Mouse (Mus musculus): ENCODE data around the gene Ndrg4. TPM values are rescaled to one million over a fixed set of nuclear protein-coding genes. Genes with fewer than 3 reads are reported as not detected.

Ndrg4 gene
- polyA plus RNA-seq, 1 experiment = 9.9 TPM

DNA sequence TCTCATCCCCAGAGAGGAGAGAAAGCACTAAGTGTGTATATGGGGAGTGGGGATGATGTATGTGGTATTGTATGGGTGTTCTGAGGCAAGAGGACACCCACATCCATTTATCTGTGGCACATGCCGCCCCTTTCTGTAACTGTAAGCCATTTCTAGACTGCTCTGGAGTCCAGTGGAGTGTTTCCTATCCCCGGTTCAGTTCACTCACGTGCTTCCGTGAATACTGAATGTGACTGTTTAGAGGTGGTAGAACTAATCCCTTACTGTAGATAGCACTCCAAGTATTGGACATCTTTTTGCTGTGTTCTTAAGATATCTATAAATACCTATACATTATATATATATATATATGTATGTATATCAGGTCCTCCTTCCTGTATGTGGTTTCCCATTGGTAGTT lies 37.6 kb downstream of the Ndrg4 start:
- DNase-seq (ENCODE audit: low read depth, low spot score) = no peak
- WGBS = 97% methylated on average over 4 of the region's 4 CpGs

DNA sequence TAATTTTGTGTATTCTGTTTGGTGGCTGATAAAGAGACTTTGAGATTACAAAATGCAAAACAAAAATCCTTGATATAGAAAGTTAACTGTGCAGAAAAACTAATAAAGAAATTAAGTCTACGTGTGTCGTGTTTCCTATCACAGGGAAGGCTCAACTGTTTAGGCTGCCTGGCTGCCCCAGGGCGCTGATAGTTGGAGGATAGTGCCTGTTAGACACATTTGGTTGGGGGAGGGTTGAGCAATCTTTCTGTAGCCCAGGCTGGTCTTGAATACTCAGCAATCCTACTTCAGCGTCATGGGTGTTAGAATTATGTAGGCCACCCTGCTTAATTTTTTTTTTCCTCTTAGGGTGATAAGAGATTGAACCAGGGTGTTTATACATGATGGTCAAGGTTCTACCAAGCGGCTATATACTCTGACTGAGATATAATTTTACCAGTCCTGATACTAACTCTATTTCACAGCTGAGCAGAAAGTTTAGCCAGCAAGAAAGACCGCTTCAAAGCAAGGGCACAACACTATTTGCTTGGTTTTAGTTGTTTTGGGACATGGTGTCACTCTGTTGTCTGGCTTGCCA lies 38.1 kb downstream of the Ndrg4 start:
- DNase-seq (ENCODE audit: low read depth, low spot score) = no peak
- WGBS = 87% methylated on average over 6 of the region's 6 CpGs

DNA sequence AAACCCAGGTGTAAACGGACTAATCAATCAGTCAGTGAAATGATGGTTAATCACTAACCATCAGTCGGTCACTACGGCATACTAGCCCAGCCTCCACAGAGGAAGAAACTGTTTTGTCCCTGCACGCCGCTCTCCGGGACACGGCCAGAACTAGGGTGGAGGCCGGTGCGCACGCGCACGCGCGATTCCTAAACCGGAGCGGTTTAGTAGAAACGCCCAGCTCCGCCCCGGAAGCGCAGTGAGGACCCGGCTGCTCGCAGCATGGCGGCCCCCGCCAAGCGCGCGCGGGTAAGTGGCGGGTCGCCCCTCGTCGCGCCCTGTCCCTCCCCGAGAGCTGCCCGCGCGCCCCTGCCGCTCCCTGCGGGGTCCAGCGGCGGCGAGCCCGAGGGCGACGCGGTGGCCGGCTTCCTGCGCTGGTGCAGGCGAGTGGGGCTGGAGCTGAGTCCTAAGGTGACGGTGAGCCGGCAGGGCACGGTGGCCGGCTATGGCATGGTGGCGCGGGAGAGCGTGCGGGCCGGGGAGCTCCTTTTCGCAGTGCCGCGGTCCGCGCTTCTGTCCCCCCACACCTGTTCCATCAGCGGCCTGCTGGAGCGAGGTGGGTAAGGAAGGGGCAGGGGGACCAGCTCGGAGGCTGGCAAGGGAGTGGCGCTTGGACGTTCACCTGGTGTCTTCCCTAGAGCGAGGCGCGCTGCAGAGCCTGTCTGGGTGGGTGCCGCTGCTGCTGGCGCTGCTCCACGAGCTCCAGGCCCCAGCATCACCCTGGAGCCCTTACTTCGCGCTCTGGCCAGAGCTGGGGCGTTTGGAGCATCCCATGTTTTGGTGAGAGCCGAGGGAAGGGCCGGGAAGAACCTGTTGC lies 39.1 kb downstream of the Ndrg4 start, which contains the start of gene Setd6:
Gene Setd6 (plus strand): TSS at position 206 of the 856 bp plus-strand sequence.
- DNase-seq (ENCODE audit: low read depth, low spot score) = peak; percentile 75
- WGBS = 1% methylated on average over 78 of the region's 79 CpGs

DNA sequence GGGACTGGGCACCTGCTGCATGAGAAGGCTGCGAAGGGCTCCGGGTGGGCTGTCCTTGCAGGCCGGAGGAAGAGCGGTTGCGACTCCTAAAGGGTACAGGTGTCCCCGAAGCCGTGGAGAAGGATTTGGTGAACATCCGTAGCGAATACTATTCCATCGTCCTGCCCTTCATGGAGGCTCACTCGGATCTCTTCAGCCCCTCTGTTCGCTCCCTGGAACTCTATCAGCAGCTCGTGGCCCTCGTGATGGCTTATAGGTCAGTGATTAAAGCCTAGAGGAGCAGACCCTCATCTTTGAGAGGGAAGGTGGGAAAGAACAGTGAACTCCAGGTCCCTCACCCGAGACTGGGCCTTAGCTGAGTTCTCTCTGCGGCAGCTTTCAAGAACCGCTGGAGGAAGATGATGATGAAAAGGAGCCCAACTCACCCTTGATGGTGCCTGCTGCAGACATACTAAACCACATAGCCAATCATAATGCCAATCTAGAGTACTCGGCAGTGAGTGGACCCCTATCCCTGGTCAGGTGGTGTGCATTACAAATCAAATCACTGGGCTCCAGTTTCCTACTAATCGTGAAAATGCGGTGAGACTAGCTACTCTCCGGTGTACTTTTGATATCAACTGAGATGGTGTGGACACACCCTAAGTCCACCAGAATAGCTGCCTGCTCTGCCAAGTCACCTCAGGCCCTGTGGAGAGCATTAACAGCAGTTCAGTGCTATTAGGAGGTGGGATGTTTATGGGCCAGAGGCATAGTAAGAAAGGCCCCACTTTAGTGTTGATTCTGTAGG lies 40.0 kb downstream of the Ndrg4 start:
- 13% methylated on average over 21 of the region's 21 CpGs for WGBS
- no peak for DNase-seq (ENCODE audit: low read depth, low spot score)

DNA sequence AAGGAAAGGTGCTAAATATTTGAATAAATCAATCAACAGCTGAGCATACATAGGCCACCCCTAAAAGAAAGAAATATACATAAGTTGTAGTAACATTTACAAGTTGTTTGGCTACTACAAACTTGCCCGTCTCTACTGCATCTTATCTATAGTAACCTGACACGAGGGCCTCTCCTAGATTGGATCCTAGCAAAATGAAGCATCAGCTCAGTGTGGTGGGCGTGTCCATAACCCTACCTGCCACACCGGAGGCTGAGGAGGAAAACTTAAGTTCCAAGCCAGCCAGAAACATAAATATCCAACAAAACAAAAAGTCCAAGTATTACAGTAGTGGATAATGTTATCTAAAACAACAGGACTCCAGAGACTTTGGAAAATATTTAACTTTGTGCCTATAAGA lies 50.8 kb downstream of the Ndrg4 start:
- no peak for DNase-seq (ENCODE audit: low read depth, low spot score)
- 62% methylated on average over 4 of the region's 4 CpGs for WGBS

DNA sequence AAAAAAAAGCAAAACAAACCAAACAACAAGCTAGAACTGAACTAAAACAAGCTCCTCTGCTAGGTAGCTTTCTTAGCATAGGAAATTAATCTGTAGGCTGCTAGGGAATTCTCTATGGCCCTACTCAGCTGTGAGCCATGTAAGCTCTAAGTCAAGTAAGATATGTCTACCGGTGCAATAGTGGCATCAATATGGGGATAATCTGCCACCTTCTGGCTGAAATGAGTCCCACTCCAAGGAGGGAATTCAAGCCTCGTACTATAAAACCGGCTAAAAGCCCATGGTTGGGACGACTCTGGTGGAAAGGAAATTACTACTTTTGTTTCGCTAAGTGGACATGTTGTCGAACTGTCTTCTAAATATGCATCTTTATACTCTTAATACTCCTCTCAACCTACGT lies 61.8 kb downstream of the Ndrg4 start:
- WGBS = 57% methylated on average over 7 of the region's 7 CpGs
- DNase-seq (ENCODE audit: low read depth, low spot score) = no peak

DNA sequence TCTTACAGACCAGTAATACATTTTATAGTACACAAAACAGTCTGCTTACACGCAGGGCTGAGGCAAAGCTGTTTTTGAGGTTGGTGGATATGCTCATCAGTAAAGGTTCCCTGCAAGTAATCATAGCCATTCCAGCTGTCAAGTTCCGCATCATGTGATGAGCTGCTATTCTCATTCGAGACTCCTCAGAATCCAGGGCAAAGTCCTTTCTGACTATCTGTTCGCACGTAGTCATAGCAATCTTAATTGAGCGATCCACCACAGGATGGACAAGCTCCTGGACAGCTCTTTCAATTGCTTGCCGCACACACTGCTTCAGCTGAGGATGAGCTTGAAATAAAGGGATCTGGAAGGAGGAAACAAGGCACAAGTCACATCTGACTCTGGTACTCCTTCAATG lies 65.0 kb downstream of the Ndrg4 start:
- 76% methylated on average over 7 of the region's 7 CpGs for WGBS
- no peak for DNase-seq (ENCODE audit: low read depth, low spot score)

DNA sequence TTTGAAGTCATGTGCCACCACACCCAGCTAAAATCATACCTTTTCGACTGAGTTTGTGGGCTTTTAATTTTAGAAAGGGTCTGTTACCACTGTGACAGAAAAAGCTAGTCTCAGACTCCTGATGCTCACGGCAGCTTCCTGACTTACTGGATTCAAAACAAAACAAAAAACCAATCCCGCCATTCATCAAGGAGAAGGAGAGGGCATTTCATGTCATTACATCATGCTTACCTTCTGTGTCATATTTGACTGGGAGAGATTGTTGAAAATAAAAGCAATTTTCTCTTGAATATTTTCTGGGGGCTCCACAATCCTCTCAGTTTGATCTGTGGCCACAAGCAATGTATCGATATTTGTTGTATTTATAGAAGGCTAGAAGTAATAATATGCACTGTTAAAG lies 71.2 kb downstream of the Ndrg4 start:
- DNase-seq (ENCODE audit: low read depth, low spot score) = no peak
- 92% methylated on average over 4 of the region's 4 CpGs for WGBS

DNA sequence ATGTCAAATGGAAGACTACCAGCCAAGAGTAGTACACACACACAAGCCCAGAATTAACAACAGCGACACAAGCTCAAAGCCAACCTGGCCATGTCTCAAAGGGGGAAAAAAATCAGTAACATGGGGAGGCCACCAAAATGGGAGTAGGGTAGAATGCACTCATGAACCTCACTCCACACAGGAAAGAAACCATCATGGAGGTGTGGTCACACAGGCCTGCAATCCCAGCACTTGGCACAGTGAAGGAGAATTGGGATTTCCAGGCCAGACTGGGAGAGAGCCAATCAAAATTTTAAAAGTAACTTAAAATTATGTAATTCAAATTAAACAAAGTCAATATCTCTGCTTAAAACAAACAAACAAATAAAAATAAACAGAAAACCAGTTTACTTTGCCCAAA lies 75.1 kb downstream of the Ndrg4 start:
- no peak for DNase-seq (ENCODE audit: low read depth, low spot score)
- WGBS = 100% methylated on average over 1 of the region's 1 CpGs

DNA sequence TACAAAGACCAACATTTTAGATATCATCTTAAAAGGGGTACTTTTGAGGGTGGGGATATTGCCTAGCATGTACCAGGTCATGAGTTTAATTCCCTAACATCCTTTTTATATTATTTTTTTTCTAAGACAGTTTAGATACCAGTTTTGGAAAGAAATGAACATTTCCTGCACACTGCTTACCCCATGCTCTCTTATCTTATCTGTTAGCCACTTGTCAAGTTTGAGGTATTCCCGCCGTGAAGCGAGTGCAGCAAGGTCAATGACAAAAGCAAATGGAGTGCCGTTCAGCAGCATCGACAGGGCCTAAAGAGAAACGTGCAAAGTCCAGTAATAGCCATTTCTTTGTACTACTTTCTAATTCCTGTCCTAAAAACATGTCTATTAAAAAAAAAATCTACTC lies 83.5 kb downstream of the Ndrg4 start:
- 69% methylated on average over 6 of the region's 6 CpGs for WGBS

DNA sequence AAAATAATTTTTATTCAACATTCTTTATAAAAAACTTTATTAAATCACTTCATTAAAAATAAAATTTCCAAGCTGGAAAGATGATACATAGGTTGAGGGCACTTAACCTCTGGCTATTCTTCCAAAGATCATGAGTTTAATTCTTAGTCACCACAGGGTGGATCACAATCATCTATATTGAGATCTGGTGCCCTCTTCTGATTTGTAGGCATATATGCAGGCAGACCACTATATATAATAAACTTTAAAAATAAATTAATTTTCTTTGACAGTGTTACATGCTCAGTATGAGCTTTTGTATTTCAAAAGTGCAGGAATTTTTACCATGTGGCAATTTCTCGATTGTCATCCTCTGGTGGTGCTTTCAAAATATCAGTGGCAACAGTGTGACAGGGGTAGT lies 87.4 kb downstream of the Ndrg4 start:
- no peak for DNase-seq (ENCODE audit: low read depth, low spot score)
- WGBS = 73% methylated on average over 1 of the region's 1 CpGs

More for the DNA sequence above, 83.5 kb downstream of the Ndrg4 start:
- no peak for DNase-seq (ENCODE audit: low read depth, low spot score)

Other genes starting within 250 kb of the Ndrg4 start
- gene Cfap20, start 242.1 kb upstream of the Ndrg4 start, polyA plus RNA-seq (2012; rRNA removed) = 31.0 and 33.0 TPM in 2 replicates
- 17.9 and 18.6 TPM in 2 replicates for gene Csnk2a2, start 186.9 kb upstream of the Ndrg4 start, polyA plus RNA-seq (2012; rRNA removed)
- not detected in 2 replicates for gene Ccdc113, start 142.9 kb upstream of the Ndrg4 start, polyA plus RNA-seq (2012; rRNA removed)
- not detected in 2 replicates for gene Prss54, start 100.6 kb upstream of the Ndrg4 start, polyA plus RNA-seq (2012; rRNA removed)
- 1.7 and 2.1 TPM in 2 replicates for gene Gins3, start 43.5 kb upstream of the Ndrg4 start, polyA plus RNA-seq (2012; rRNA removed)
- gene Setd6, start 38.9 kb downstream of the Ndrg4 start, polyA plus RNA-seq (2012; rRNA removed) = 9.7 and 12.9 TPM in 2 replicates
- 74.6 and 112 TPM in 2 replicates for gene Cnot1, start 130.5 kb downstream of the Ndrg4 start, polyA plus RNA-seq (2012; rRNA removed)
- gene Sap18b, start 148.4 kb downstream of the Ndrg4 start, polyA plus RNA-seq (2012; rRNA removed) = 47.0 and 51.7 TPM in 2 replicates
- gene Slc38a7, start 176.6 kb downstream of the Ndrg4 start, polyA plus RNA-seq (2012; rRNA removed) = 13.3 and 16.3 TPM in 2 replicates
- gene Got2, start 211.6 kb downstream of the Ndrg4 start, polyA plus RNA-seq (2012; rRNA removed) = 68.8 and 72.6 TPM in 2 replicates